Mouse (Mus musculus) left cerebral cortex, postnatal 10 days (tissue): ENCODE data around the gene Prickle1. TPM values are rescaled to one million over a fixed set of nuclear protein-coding genes. Genes with fewer than 3 reads are reported as not detected.

Experiments
- DNase-seq, 2 experiments: peaks; one replicate each; pipeline ENCODE4 v3.0.0; 2021 to 2022; ENCODE audit warnings: low spot score in 2 of 2, mixed read lengths in 1 of 2; ENCODE audit errors: extremely low spot score in 1 of 2
- intact Hi-C: fragments of 180-260 bp; cut with DNase I; formaldehyde crosslinking; loops from one replicate; pipeline ENCODE4 v1.15.1; 2025
- total RNA-seq, 2 experiments: library from RNA; stranded (reverse); gene quantifications; 2 replicates each; pipeline ENCODE4 v1.2.3; 2021

Gene Prickle1
- total RNA-seq, 2 experiments from 2014 or later: 63.1 to 67.0 TPM

DNA sequence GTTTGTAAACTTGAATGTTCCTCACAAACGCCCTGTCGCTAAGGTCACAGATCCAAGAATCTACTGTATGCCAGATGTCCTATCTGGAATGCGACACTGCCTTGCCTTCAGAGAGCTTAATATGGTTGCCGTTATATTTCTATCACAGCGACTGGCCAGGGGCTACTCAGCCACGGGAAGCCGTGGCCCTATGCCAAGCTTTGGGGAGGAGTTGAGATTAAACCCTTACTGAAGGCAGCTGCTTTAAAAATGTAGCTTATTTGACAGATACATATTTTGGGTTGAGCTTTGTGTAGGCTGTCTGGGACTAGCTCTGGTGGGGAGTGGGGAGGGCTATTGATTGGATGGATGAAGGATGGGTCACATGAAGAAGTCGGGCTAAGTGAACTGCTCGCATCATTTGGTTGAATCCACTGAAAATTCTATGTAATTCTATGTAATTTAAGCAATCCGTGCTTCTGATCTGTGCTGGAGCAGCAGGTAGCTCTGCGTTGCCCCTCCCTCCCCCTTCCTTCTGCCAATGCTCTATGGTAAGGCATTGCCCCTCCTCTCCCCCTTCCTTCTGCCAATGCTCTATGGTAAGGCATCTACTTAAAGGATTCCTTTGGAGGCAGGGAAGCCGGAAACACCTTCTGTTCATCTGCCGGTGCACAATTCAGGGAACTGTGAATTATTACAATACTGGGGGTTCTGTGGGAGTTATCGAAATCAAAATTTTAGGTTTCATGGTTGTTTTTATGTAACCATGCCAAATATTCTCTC lies 28.0 kb downstream of the Prickle1 start:
- intact Hi-C loops: no loop called here
- peak in 1 of 2 experiments; percentile 72 for DNase-seq

DNA sequence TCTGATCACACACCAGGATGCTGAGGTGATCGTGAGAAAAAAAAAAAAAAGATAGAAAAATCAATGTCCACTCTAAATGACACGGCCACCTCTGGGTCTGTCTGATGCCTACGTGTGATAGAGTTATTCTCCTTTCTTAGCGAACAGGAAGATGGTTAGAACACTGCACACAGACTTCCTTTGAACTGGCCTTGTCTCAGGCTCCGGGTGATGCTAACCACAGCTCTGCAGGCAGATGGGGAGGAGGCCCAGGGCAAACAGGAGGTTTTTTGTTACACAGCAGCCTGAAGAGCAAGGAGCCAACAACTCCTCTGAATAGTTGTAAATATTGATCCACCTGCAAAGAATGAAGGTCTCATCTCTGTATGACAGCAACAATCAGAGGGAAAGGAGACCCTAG lies 32.2 kb downstream of the Prickle1 start:
- intact Hi-C loops: no loop called here
- DNase-seq: no peak

DNA sequence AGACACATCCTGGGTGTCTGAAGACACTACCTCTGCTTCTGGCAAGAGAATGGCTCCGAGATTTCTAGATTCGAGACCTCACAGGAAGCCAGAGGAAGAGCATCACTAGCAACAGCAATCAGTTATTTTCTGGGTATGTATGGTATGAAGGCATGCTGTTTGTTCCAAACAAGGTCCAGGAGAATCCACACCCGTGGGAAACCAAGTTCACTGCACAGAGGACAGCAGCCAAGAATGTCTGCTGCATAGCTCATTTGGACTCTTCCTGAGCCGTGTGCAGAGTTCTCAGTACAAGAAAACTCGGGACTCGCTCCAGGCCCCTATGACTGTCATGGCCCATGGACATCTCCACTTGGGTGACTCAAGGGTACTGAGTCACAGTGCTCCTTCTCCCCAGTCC lies 34.2 kb downstream of the Prickle1 start:
- DNase-seq: no peak
- intact Hi-C loops: no loop called here

- intact Hi-C loops: no loop called here
- no peak for DNase-seq
Observed at GRCm38 (mm10) chr15:93558421-93558820, 37.3 kb downstream of the Prickle1 start.

DNA sequence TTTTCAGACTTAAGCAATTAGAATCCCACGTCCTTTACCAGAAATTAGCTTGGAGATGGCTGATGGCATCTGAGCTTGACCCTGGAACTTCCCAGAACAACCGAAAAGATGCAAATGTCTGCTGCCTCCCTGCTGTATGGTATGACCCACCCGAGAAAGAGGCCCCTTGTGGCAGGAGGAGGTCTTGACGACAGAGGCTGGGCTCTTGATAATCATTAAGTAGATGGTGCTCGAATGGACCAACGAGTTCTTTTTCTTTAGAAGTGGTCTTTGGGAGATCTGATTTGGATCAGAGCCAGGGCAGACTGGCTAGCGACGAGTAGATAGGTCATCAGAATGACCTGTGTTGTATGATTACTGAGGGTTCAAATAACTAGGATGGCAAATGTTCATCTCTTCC lies 40.0 kb downstream of the Prickle1 start:
- intact Hi-C loops: no loop called here
- no peak for DNase-seq

DNA sequence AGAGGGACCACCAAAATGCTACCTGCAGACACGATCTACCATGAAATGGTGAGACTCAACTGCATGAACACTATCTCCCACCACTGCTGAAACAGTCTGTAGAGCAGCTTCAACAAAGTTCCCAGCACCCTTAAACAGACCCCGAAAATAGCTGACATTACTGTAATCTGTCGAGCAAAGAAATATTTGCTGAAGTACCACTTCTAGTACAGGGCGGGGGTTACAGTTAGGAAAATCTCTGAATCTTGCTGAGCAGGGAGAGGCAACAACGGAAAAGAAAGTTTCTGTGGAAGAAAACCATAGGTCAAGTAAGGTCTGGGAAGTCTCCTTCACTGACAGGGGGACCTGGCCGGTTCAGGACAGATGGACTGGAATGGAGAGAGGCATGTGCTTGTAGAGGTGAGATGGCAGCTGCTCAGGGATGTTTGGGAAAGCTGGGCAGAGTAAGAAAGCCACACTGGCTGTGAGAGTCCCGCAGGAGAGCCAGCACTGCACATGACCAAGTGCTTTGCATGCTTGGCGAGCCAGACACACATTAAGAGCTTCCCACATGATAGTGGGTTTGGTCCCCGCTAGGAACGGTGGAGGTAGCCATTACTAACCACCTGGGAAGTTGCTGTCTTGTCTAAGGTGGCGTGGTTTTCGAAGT lies 41.4 kb downstream of the Prickle1 start:
- DNase-seq: no peak
- intact Hi-C loops: no loop called here

GRCm38 (mm10) chr15:93552169-93552568 lies 43.5 kb downstream of the Prickle1 start:
- DNase-seq: peak in 1 of 2 experiments; percentile 77
- intact Hi-C loops: no loop called here

- DNase-seq: no peak
- intact Hi-C loops: no loop called here
Observed at GRCm38 (mm10) chr15:93548297-93548696, 47.4 kb downstream of the Prickle1 start.

GRCm38 (mm10) chr15:93539415-93539814 lies 56.3 kb downstream of the Prickle1 start:
- intact Hi-C loops: no loop called here

GRCm38 (mm10) chr15:93538551-93539205 lies 57.0 kb downstream of the Prickle1 start:
- intact Hi-C loops: no loop called here
- no peak for DNase-seq

More at GRCm38 (mm10) chr15:93539415-93539814, 56.3 kb downstream of the Prickle1 start:
- no peak for DNase-seq

DNA sequence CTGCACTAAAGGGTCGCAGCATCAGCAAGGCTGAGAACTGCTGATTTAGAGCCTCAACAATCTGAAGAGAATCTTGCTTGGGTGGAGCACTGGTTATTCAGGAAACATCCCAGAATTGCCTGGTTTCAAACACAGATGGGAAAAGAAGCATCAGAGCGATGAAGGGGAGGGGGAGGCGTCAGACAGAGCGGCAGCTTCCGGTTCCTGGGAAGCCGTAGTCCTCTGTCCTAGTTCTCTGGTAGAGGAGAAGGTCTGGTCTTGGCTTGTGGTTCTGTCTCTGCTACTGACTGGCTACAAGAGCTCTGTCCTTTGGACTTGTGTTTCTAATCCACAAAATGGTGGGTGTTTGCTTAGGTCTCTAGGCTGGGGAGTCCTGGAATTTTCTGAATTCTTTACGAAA lies 57.9 kb downstream of the Prickle1 start:
- intact Hi-C loops: no loop called here
- no peak for DNase-seq

DNA sequence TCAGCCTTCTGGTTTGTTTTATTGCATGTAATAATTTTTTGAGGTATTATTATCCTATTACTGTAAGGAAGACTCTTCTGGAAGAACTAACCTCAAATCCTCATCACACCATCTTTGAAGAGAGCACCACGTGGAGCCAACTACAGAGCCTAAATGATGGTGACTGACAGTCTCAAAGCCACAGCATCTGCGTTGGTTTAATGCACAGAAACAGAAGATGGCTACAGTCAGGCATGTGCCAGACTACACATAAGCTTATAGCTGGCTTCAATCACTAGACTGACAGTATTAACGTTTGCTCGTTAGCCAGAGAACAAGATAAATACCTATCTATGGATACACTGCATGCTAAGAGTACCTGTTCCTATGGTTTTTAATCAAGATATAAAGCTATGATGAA lies 59.5 kb downstream of the Prickle1 start:
- no peak for DNase-seq
- intact Hi-C loops: no loop called here

DNA sequence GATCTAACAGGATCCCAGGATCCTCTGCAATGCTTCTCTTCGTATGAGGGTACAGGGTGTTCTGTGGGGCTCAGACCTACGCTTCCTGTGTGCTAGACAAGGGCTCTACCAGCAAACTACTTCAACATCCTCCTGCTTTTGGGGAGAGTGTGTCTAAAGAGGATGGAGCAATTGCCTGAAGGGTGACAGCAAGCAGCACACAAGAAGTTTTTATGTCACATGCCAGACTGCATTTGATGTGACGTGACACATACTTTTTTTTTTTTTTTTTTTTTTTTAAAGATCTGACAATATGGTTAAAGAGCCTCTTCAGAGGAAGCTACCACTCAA lies 65.0 kb downstream of the Prickle1 start:
- intact Hi-C loops: no loop called here
- DNase-seq: no peak

DNA sequence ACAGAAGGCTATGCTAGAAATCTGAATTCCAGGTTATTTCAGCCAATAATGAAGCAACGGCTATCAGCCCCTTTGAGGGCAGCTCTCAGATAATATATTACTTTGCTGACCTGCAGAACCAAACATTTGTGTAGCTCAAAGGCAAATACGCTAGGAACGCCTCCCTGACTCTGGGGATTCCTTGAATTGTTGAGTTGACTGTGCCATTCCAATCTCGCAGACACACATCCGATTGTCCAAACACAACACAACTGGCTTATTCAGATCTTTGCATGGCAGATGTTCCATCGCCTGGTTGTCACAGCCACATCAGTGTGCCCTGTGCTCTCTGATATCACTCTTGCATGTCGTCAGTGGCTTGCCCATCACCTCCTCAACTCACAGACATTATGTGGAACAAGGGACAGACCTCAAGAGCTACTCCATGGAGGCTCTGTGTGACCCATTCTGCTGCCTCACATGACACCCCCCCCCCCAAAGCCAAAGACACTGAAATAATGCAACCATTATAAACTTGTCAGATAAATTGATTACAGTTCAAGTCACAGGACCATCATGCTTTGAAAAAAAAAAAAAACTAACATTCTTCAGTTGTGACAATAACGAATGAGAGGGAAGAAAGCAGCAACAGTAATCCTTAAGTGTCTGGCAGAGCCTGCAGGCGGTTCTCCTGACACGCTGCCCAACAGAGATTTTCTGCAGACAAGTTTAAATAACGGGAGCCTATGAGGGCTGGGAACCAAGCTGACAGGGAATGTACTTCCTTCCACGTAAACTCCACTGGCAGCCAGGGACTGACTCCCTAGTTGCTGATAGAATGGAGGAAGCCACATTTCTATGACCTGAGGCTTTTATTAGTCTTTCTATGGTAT lies 65.6 kb downstream of the Prickle1 start:
- DNase-seq: no peak
- intact Hi-C loops: no loop called here

GRCm38 (mm10) chr15:93525305-93525917 lies 70.3 kb downstream of the Prickle1 start:
- DNase-seq: no peak
- intact Hi-C loops: no loop called here

DNA sequence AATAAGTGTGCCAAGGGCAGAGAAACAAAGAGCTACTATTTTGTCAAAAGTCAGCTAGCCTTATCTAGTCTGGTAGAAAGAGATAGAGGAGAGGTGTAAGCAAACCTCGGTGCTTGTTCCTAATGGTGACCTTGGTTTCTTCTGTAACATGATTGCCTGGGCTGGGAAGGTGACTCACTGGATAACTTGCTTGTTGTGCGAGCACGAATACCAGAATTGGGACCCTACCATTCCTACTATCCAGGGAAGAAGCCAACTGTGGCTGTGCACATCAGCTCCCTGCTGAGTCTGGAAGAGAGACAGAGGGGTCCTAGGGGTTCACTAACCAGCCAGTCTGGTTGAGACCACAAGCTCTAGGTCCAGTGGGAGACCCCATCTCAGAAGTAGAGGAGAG lies 73.9 kb downstream of the Prickle1 start:
- intact Hi-C loops: no loop called here
- no peak for DNase-seq

DNA sequence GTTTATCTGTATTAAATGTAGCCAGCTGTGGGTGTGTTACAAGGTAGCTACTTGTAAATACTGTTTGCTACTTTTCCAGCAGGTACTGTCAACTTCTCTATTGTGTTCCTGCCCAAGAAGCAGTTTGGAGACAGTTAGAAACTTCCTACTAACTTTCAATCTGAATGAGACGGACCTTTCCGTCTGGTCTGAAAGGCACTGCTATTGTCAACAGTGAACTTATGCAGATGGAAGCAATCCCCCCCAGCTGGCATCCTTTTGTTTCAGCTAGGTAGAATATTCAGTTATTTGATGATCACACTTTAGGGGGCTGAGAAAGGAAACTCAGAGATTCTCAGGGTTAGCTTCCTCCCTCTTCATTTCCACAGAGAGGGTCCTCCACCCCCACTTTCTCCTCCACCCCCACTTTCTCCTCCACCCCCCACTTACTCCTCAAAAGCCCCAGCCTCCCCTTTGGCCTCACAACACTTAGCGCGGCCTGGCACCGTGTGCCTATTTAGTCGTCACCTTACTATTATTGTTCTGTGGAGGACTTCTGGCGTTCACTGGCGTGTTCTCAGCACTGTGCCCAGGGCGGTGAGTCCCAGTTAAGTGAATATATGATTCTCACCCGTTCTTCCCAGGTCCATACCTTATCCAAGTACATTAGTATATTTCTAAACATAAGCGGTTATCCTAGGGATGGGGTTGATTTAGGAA lies 74.5 kb downstream of the Prickle1 start:
- DNase-seq: no peak
- intact Hi-C loops: no loop called here
